8 mouse cellular contexts compared by ENCODE assay signal in the genomic region with DNA sequence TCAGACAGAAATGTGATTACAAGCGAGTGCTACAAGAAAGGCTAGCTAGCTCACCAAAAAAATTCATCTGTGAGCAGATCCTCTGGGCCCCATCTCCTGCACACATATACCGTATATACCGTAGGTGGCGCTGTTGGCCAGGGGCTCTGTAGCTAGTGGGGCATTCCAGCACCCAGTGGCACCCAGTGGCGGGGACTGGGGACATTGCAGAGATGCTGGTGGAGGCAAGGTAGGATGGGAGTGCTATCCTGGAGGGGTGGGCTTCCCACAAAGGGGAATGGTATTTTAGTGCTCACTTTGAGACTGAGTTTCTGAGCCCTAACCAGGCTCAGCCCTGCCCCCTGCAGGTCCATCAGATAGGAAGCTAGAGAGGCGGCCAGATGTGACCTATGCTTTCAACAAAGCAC. TPM values are rescaled to one million over a fixed set of nuclear protein-coding genes. Genes with fewer than 3 reads are reported as not detected.
DNase-seq lines count a peak whose midpoint lies in the region; ATAC-seq and TF ChIP-seq lines count a peak whose summit lies in the region.

No protein-coding gene starts in this region.

- ATAC-seq in hematopoietic stem cell, adult 5-6 weeks (replicated peaks in 1 of 2; ENCODE audit: insufficient read depth in 1 of 2, low FRiP score in 2 of 2, low TSS enrichment in 1 of 2, low read depth in 1 of 2, poor library complexity in 2 of 2, severe bottlenecking in 2 of 2), result peak; percentile 68 to 72
- ATAC-seq in lung, embryonic 14.5 days (ENCODE audit: insufficient read depth), result peak; percentile 66

- no peak overlapping the region for H3K9ac ChIP-seq in lung, embryonic 14.5 days

- no peak overlapping the region for H3K4me3 ChIP-seq in lung, embryonic 14.5 days (ENCODE audit: low read depth, low read length)
- H3K4me3 ChIP-seq in olfactory bulb, adult 2 months (ENCODE audit: insufficient read depth, low read depth, low read length), result no peak overlapping the region

- TF ChIP-seq POLR2A in olfactory bulb, adult 2 months (IDR thresholded peaks at IDR 0.05; ENCODE audit: insufficient read depth, low read depth, low read length), result no peak

- peak; percentile 67 for DNase-seq in MEL-GATA-1-ER (ENCODE audit: extremely low read depth, low read depth)
- DNase-seq in cerebellum, adult 11-12 months, result peak; percentile 71
- peak; percentile 52 for DNase-seq in forelimb bud, embryonic 11.5 days (ENCODE audit: low read depth, low spot score)
- DNase-seq in layer of hippocampus, adult 8-10 months (ENCODE audit: low spot score in 2 of 2), result peak; percentile 60 to 75
- peak; percentile 87 for DNase-seq in lung, embryonic 14.5 days
- peak; percentile 60 to 73 for DNase-seq in thymus, adult 18-20 months

- peaks cover 28% of the 10 kb centered on the region for H3K36me3 ChIP-seq in lung, embryonic 14.5 days (ENCODE audit: insufficient read depth)

- no peak overlapping the region for H3K4me2 ChIP-seq in lung, embryonic 14.5 days

- WGBS in lung, embryonic 14.5 days, result 11% methylated on average over 6 of the region's 6 CpGs
- 22% methylated on average over 6 of the region's 6 CpGs for WGBS in olfactory bulb, adult 2 months

- peak; percentile 91 for TF ChIP-seq CTCF in lung, embryonic 14.5 days (IDR thresholded peaks at IDR 0.05; ENCODE audit: low read depth)
- peak; percentile 99 for TF ChIP-seq CTCF in olfactory bulb, adult 2 months (IDR thresholded peaks at IDR 0.05; ENCODE audit: insufficient read depth, low read depth, low read length)

- H3K9me3 ChIP-seq in lung, embryonic 14.5 days (ENCODE audit: low read depth, low read length), result no peaks in the 10 kb centered on the region

- peaks cover 23% of the 10 kb centered on the region for H3K4me1 ChIP-seq in lung, embryonic 14.5 days (ENCODE audit: insufficient read depth)
- no peaks in the 10 kb centered on the region; the same call in 1 of the 2 replicates for H3K4me1 ChIP-seq in olfactory bulb, adult 2 months (ENCODE audit: control insufficient read depth, insufficient read depth, low read length)

- H3K27me3 ChIP-seq in lung, embryonic 14.5 days (ENCODE audit: insufficient read depth, low read length), result no peaks in the 10 kb centered on the region

- no peak overlapping the region for H3K27ac ChIP-seq in lung, embryonic 14.5 days (ENCODE audit: low read depth)
- H3K27ac ChIP-seq in olfactory bulb, adult 2 months (ENCODE audit: insufficient read depth, low read depth, low read length), result no peak overlapping the region

RNA-seq across cellular contexts. Expression of a gene that starts 13.4 kb away (rescaled TPM):
- total RNA-seq in hematopoietic stem cell, adult 5-6 weeks (2017), result 21.6 and 35.8 TPM in 2 replicates
- total RNA-seq in layer of hippocampus, adult 8-10 months (2022), result 10 to 100 TPM; 50.7 to 66.2 (median 63.5) TPM
- polyA plus RNA-seq in lung, embryonic 14.5 days (2014; fragmentation: Nextera tagmentation; extraction: Ambion mirVana), result 48.0 and 56.7 TPM in 2 replicates
- not detected in 2 replicates for polyA plus RNA-seq in olfactory bulb, adult 2 months (2012; ENCODE audit: insufficient read depth, insufficient read length, low replicate concordance, missing spikeins)

RNA-seq across cellular contexts. Expression of a gene that starts 13.5 kb away (rescaled TPM):
- 12.2 and 13.2 TPM in 2 replicates for total RNA-seq in hematopoietic stem cell, adult 5-6 weeks (2017)
- total RNA-seq in layer of hippocampus, adult 8-10 months (2022), result 1 to 10 TPM; 8.9 to 9.9 (median 9.4) TPM
- polyA plus RNA-seq in lung, embryonic 14.5 days (2014; fragmentation: Nextera tagmentation; extraction: Ambion mirVana), result 15.9 and 18.3 TPM in 2 replicates
- polyA plus RNA-seq in olfactory bulb, adult 2 months (2012; ENCODE audit: insufficient read depth, insufficient read length, low replicate concordance, missing spikeins), result not detected in 2 replicates
